Mouse (Mus musculus) urinary bladder, postnatal 10 days (tissue): ENCODE results near the gene Aqp9.

ENCODE experiments used
- DNase-seq: peaks from one replicate; pipeline ENCODE4 v3.0.0; 2022; ENCODE audit warnings: low spot score

The Aqp9 gene

DNA sequence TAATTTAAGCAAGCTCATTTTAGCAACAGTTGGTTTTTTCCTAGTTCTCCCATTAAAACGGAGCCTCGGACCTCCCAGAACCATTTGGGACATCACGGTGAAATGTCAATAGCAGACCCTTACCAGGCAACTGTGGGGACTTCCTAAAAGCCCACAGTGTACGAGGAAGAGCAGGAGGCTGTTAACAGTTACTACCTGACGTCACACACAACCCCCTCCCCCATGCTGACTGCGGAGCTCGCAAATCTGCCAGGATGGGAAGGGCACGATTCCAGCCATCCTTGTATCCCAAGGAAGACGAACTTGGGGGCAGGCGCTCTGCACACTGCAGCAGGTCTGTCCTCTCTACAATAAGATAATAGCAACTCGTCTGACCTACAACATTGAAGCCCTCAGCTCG is at the start of gene Aqp9:
Gene Aqp9 (minus strand): TSS at position 172 of the 400 bp plus-strand sequence.
- DNase-seq, result no peak

- DNase-seq, result no peak
These were observed 49.3 kb upstream of the Aqp9 start for GRCm38 (mm10) chr9:71217793-71218095.

- DNase-seq, result no peak
These were observed 48.7 kb upstream of the Aqp9 start for GRCm38 (mm10) chr9:71216996-71217792.

- DNase-seq, result no peak
These were observed 47.8 kb upstream of the Aqp9 start for GRCm38 (mm10) chr9:71216036-71216995.

DNA sequence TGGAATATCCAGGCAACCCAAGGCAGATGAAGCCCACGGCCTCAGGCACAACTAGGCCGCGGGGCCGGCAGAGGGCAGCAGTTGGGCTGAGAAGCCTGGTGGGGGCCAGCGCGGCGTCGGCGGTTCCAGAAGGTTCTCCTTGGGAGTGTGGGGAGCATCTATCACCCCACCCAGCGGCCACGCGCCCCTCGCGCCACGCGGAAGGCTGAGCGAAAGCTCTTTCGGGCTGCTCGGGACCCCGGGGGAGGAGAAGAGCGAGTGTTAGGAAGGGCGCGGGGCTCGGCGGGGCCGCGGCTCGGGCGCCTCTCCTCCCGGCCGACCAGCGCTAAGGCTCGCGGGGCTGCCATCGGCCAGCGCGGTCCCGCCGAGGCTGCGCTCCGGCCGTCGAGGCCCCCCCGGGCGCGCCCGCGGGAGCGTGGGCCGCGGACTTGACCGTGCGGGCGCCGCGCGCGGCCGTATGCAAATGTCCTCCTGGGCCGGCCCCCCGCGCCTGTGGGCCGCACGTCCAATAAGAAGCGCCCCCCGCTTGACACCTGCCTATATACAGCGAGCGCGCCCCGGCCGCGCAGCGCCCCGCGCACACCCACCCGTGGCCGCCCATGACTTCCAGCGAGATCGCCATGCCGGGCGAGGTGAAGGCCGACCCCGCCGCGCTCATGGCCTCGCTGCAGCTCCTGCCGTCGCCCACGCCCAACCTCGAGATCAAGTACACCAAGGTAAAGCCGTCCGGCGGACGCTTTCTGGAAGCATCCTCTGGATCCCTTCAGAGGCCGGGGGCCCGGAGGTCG is 47.0 kb upstream of the Aqp9 start, which contains the start of gene Aldh1a2:
Gene Aldh1a2 (plus strand): TSS at position 542 of the 788 bp plus-strand sequence.
- peak; percentile 13 for DNase-seq

- DNase-seq, result no peak
These were observed 45.2 kb upstream of the Aqp9 start for GRCm38 (mm10) chr9:71213636-71214035.

- DNase-seq, result no peak
These were observed 42.4 kb upstream of the Aqp9 start for GRCm38 (mm10) chr9:71210870-71211269.

DNA sequence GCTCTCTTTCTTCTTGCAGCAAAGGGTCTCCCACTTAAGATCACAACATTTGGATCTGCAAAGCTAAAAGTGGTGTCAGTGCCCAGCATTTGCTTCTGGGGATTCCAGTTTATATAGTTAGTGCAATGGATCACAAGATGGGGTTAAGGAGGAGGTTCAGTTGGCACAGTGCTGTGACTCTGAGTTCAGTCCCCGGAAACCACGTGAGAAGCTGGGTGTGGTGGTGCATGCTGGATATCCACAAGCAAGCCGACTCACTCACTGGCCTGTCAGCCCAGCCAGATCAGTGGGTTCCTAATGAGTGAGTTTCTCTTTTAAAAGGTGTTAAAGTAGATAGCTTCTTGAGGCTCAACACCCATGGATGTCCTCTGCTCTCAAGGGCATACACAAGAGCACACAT is 40.8 kb upstream of the Aqp9 start:
- no peak for DNase-seq

- no peak for DNase-seq
These were observed 33.8 kb upstream of the Aqp9 start for GRCm38 (mm10) chr9:71202265-71202664.

DNA sequence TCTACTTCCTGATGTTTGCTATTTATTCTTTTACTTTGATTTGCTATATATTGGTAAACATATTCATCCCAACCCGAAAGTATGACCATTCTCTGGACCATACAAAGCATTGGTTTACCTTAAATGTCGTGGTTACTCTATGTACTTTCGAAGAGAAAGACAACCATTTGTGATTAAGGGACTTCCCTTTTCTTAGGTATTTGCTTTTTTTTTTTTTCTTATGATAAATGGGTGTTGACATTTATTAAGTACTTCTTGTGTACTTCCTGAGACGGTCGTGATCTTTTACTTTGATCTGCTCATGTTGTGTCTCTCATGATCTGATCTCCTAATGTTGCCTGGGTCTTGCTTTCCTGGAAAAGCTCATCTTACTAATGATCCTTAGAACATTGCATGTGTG is 30.3 kb upstream of the Aqp9 start:
- DNase-seq, result no peak

GRCm38 (mm10) chr9:71188647-71189415 is 20.3 kb upstream of the Aqp9 start:
- peak; percentile 36 for DNase-seq

- DNase-seq, result no peak
These were observed 18.9 kb upstream of the Aqp9 start for GRCm38 (mm10) chr9:71187396-71187795.

DNA sequence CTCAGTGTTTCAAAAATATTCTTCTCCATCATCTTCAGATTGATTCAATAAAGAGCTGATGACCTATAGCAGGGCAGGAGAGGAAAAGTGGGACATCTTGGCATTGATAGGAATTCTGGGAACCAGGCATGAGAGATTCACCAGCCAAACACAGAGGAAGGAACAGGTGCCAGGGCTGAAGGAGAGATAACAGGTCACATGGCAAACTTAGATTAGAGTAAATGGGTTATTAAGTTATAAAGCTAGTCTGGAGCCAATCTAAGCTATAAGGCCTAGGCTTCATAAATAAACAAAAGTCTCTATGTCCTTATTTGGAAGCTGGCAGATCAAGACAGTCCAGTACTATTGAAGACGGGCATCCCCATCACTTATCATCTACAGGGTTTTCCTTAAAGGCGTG is 17.3 kb upstream of the Aqp9 start:
- no peak for DNase-seq

GRCm38 (mm10) chr9:71185285-71185684 is 16.8 kb upstream of the Aqp9 start:
- DNase-seq, result no peak

GRCm38 (mm10) chr9:71179964-71180700 is 11.7 kb upstream of the Aqp9 start:
- no peak for DNase-seq

DNA sequence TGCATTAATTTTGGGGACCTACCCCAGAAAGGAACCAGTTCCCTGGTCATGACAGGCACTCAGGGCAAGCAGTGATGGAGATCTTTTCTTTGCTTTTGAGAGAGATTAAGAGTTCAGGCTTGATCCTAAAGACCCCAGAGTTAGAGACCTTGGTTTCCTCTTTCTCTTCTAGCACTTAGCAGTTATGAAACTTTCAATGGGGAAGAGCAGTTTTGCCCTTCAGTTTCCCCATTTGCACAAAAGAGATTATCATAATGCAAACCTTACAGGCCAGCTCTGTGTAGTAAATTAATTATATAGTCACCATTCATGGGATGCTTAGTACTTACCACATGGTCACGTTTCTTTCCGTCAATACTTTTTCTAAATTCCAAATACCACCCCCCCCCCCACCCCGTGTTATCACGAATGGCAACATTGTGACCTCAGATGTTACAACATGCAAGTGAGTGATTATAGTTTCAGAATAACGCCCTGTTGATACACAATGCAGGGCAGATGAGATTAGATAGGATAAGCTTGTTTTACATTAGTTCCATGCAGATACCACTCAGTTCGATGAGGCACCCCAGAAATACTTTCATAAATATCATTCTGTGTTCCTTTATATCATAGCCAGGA is 10.9 kb upstream of the Aqp9 start:
- DNase-seq, result no peak

GRCm38 (mm10) chr9:71175686-71176085 is 7.2 kb upstream of the Aqp9 start:
- no peak for DNase-seq

GRCm38 (mm10) chr9:71174316-71174975 is 6.0 kb upstream of the Aqp9 start:
- DNase-seq, result no peak

DNA sequence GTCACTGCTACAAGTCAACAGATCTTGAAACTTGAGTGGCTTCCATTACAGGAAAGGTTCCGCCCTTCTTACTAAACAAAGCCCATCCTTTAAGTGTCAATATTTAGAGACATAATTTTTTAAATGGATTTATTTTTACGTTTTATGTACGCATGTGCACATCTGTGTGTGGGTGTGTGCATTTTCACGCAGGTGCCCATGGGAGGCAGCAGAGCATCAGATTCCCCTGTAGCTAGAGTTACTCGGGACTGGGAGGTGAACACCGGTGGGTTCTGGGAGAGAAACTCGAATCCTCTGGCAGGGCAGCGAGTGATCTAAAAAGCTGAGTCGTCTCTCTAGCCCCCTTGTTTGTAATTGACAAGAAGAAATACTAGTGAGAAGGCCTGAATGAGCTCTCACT is 5.1 kb upstream of the Aqp9 start:
- no peak for DNase-seq
